Mouse (Mus musculus): ENCODE measurements at regions not wholly inside any gene's neighbourhood (a gene's known extent, or its start where the extent isn't known, plus 50 kb on each side); places are given as distances from the start of the nearest gene placed in this dataset.

- Histone ChIP-seq H3K9me3 (ENCODE audit: low read length) (no peaks in the 10 kb centered on the region), H3K4me3 (ENCODE audit: low read depth, low read length) (no peak overlapping the region), H3K4me2 (ENCODE audit: low read depth) (no peak overlapping the region), H3K27ac (ENCODE audit: low read depth, low read length) (no peak overlapping the region), H3K9ac (no peak overlapping the region), H3K27me3 (ENCODE audit: insufficient read depth, low read length) (no peaks in the 10 kb centered on the region), H3K4me1 (ENCODE audit: insufficient read depth) (no peaks in the 10 kb centered on the region), H3K36me3 (ENCODE audit: insufficient read depth) (no peaks in the 10 kb centered on the region)
- 63% methylated on average over 16 of the region's 16 CpGs for WGBS
- DNase-seq: no peak
- TF ChIP-seq CTCF (IDR thresholded peaks at IDR 0.05; ENCODE audit: low read depth): no peak
- ATAC-seq: no peak
These were observed 670.7 kb upstream of the Zeb2 start for GRCm38 (mm10) chr2:45787732-45788390.

- TF ChIP-seq CTCF (IDR thresholded peaks at IDR 0.05; ENCODE audit: low read depth): no peak
- no peak overlapping the region for H3K27ac ChIP-seq (ENCODE audit: low read depth, low read length)
- ATAC-seq: no peak
- H3K4me1 ChIP-seq (ENCODE audit: insufficient read depth): no peaks in the 10 kb centered on the region
- no peak overlapping the region for H3K4me3 ChIP-seq (ENCODE audit: low read depth, low read length)
- H3K4me2 ChIP-seq (ENCODE audit: low read depth): no peak overlapping the region
- WGBS: 39% methylated on average over 6 of the region's 6 CpGs
- no peak for DNase-seq
- H3K9ac ChIP-seq: no peak overlapping the region
- no peaks in the 10 kb centered on the region for H3K9me3 ChIP-seq (ENCODE audit: low read length)
- no peaks in the 10 kb centered on the region for H3K36me3 ChIP-seq (ENCODE audit: insufficient read depth)
- H3K27me3 ChIP-seq (ENCODE audit: insufficient read depth, low read length): no peaks in the 10 kb centered on the region
These were observed 669.6 kb upstream of the Zeb2 start for GRCm38 (mm10) chr2:45786787-45787186.

- Histone ChIP-seq H3K9me3 (ENCODE audit: low read length) (no peaks in the 10 kb centered on the region), H3K27me3 (ENCODE audit: insufficient read depth, low read length) (no peaks in the 10 kb centered on the region), H3K4me3 (ENCODE audit: low read depth, low read length) (no peak overlapping the region), H3K36me3 (ENCODE audit: insufficient read depth) (no peaks in the 10 kb centered on the region), H3K4me1 (ENCODE audit: insufficient read depth) (no peaks in the 10 kb centered on the region), H3K4me2 (ENCODE audit: low read depth) (no peak overlapping the region), H3K9ac (no peak overlapping the region), H3K27ac (ENCODE audit: low read depth, low read length) (no peak overlapping the region)
- 74% methylated on average over 2 of the region's 2 CpGs for WGBS
- no peak for DNase-seq
- no peak for TF ChIP-seq CTCF (IDR thresholded peaks at IDR 0.05; ENCODE audit: low read depth)
- ATAC-seq: no peak
These were observed 668.5 kb upstream of the Zeb2 start for GRCm38 (mm10) chr2:45785684-45786083.

- whole genome bisulfite sequencing: 71% methylated on average over 9 of the region's 9 CpGs
- Histone ChIP-seq H3K36me3 (ENCODE audit: insufficient read depth) (no peaks in the 10 kb centered on the region), H3K4me2 (ENCODE audit: low read depth) (no peak overlapping the region), H3K27ac (ENCODE audit: low read depth, low read length) (no peak overlapping the region), H3K4me1 (ENCODE audit: insufficient read depth) (no peaks in the 10 kb centered on the region), H3K9ac (no peak overlapping the region), H3K9me3 (ENCODE audit: low read length) (no peaks in the 10 kb centered on the region), H3K4me3 (ENCODE audit: low read depth, low read length) (no peak overlapping the region), H3K27me3 (ENCODE audit: insufficient read depth, low read length) (no peaks in the 10 kb centered on the region)
- no peak for DNase-seq
- TF ChIP-seq CTCF (IDR thresholded peaks at IDR 0.05; ENCODE audit: low read depth): no peak
- ATAC-seq: no peak
These were observed 666.6 kb upstream of the Zeb2 start for GRCm38 (mm10) chr2:45783634-45784412.

GRCm38 (mm10) chr2:45777466-45777865, 660.3 kb upstream of the Zeb2 start:
- H3K27ac ChIP-seq (ENCODE audit: low read depth, low read length): no peak overlapping the region
- WGBS: 90% methylated on average over 7 of the region's 7 CpGs
- ATAC-seq: no peak

GRCm38 (mm10) chr2:45776485-45777135, 659.4 kb upstream of the Zeb2 start:
- Histone ChIP-seq H3K27ac (ENCODE audit: low read depth, low read length) (no peak overlapping the region), H3K4me1 (ENCODE audit: insufficient read depth) (no peaks in the 10 kb centered on the region), H3K27me3 (ENCODE audit: insufficient read depth, low read length) (no peaks in the 10 kb centered on the region), H3K36me3 (ENCODE audit: insufficient read depth) (no peaks in the 10 kb centered on the region), H3K4me2 (ENCODE audit: low read depth) (no peak overlapping the region), H3K9ac (no peak overlapping the region), H3K9me3 (ENCODE audit: low read length) (no peaks in the 10 kb centered on the region), H3K4me3 (ENCODE audit: low read depth, low read length) (no peak overlapping the region)
- DNase-seq (no peak), ATAC-seq (no peak)
- no peak for TF ChIP-seq CTCF (IDR thresholded peaks at IDR 0.05; ENCODE audit: low read depth)
- 56% methylated on average over 17 of the region's 17 CpGs for WGBS

More at GRCm38 (mm10) chr2:45777466-45777865, 660.3 kb upstream of the Zeb2 start:
- no peak for TF ChIP-seq CTCF (IDR thresholded peaks at IDR 0.05; ENCODE audit: low read depth)
- no peak overlapping the region for H3K4me3 ChIP-seq (ENCODE audit: low read depth, low read length)
- no peak overlapping the region for H3K4me2 ChIP-seq (ENCODE audit: low read depth)
- no peak for DNase-seq
- no peaks in the 10 kb centered on the region for H3K9me3 ChIP-seq (ENCODE audit: low read length)
- H3K36me3 ChIP-seq (ENCODE audit: insufficient read depth): no peaks in the 10 kb centered on the region
- H3K27me3 ChIP-seq (ENCODE audit: insufficient read depth, low read length): no peaks in the 10 kb centered on the region
- no peak overlapping the region for H3K9ac ChIP-seq
- H3K4me1 ChIP-seq (ENCODE audit: insufficient read depth): no peaks in the 10 kb centered on the region

- H3K4me2 ChIP-seq (ENCODE audit: low read depth): no peak overlapping the region
- no peaks in the 10 kb centered on the region for H3K9me3 ChIP-seq (ENCODE audit: low read length)
- no peak overlapping the region for H3K27ac ChIP-seq (ENCODE audit: low read depth, low read length)
- H3K36me3 ChIP-seq (ENCODE audit: insufficient read depth): no peaks in the 10 kb centered on the region
- no peaks in the 10 kb centered on the region for H3K27me3 ChIP-seq (ENCODE audit: insufficient read depth, low read length)
- no peak overlapping the region for H3K9ac ChIP-seq
- no peaks in the 10 kb centered on the region for H3K4me1 ChIP-seq (ENCODE audit: insufficient read depth)
- WGBS: 80% methylated on average over 4 of the region's 4 CpGs
- no peak overlapping the region for H3K4me3 ChIP-seq (ENCODE audit: low read depth, low read length)
- no peak for TF ChIP-seq CTCF (IDR thresholded peaks at IDR 0.05; ENCODE audit: low read depth)
- DNase-seq (no peak), ATAC-seq (no peak)
These were observed 658.5 kb upstream of the Zeb2 start for GRCm38 (mm10) chr2:45775691-45776090.

Measured in forebrain, postnatal 0 days (tissue).